Mouse (Mus musculus) limb, embryonic 12.5 days (tissue): ENCODE measurements around the gene Gfm1. TPM values are rescaled to one million over a fixed set of nuclear protein-coding genes. Genes with fewer than 3 reads are reported as not detected.

Experiments
- ATAC-seq: fragments of 200-750 bp; cut with Nextera tagmentation; 2 replicates; pipeline ENCODE4 v1.8.0; 2017; ENCODE audit warnings: low read depth, moderate TSS enrichment; ENCODE audit not compliant: insufficient number of reproducible peaks, insufficient read depth, low FRiP score, low TSS enrichment
- H3K27ac ChIP-seq: fragments of 300-500 bp; sonication (generic); 2 replicates; pipeline ENCODE4 v1.5.1; 2016; ENCODE audit warnings: mild to moderate bottlenecking, moderate library complexity
- H3K27me3 ChIP-seq: fragments of 300-500 bp; sonication (generic); 2 replicates; pipeline ENCODE4 v1.6.1; 2016; ENCODE audit warnings: mild to moderate bottlenecking, moderate library complexity
- H3K36me3 ChIP-seq: fragments of 300-500 bp; sonication (generic); 2 replicates; pipeline ENCODE4 v1.6.1; 2016; ENCODE audit warnings: mild to moderate bottlenecking, moderate library complexity
- H3K4me1 ChIP-seq: fragments of 300-500 bp; sonication (generic); replicated peaks from 2 replicates; pipeline ENCODE4 v1.6.1; 2016
- H3K4me2 ChIP-seq: fragments of 300-500 bp; sonication (generic); 2 replicates; pipeline ENCODE4 v1.6.1; 2016; ENCODE audit warnings: mild to moderate bottlenecking, moderate library complexity
- H3K4me3 ChIP-seq: fragments of 300-500 bp; sonication (generic); replicated peaks from 2 replicates; pipeline ENCODE4 v1.5.1; 2016; ENCODE audit warnings: mild to moderate bottlenecking
- H3K9ac ChIP-seq: fragments of 300-500 bp; sonication (generic); replicated peaks from 2 replicates; pipeline ENCODE4 v1.6.1; 2016; ENCODE audit warnings: mild to moderate bottlenecking, moderate library complexity
- H3K9me3 ChIP-seq: fragments of 300-500 bp; sonication (generic); 2 replicates; pipeline ENCODE4 v1.6.1; 2016; ENCODE audit warnings: mild to moderate bottlenecking, moderate library complexity
- whole genome bisulfite sequencing: fragments of 180-500 bp; shearing (Covaris S2); methylation state at CpG from one replicate; pipeline ENCODE4 v1.1.7; 2016; 5-methylcytosine and 5-hydroxymethylcytosine counted together
- polyA plus RNA-seq: library from polyadenylated mRNA; unstranded; fragments of >200 nt; fragmentation: Nextera tagmentation; extraction: Ambion mirVana; gene quantifications from 2 replicates; pipeline ENCODE4 v1.2.1, GENCODE M21; 2016

Gene Gfm1
- 46.1 and 49.3 TPM in 2 replicates for polyA plus RNA-seq

- peak within 1 kb of the TSS; percentile 85 for H3K9ac ChIP-seq
- peaks cover 14% of the 10 kb centered on the region; the same call in 1 of the 2 replicates for H3K9me3 ChIP-seq
- H3K4me1 ChIP-seq: peaks cover 8% of the 10 kb centered on the region
- peaks cover 24% of the 10 kb centered on the region for H3K36me3 ChIP-seq
- peak within 1 kb of the TSS; percentile 95 for H3K4me3 ChIP-seq
- H3K27me3 ChIP-seq: no peaks in the 10 kb centered on the region
- peak within 1 kb of the TSS; percentile 53; the same call in 1 of the 2 replicates for H3K27ac ChIP-seq
- H3K4me2 ChIP-seq: peak within 1 kb of the TSS; percentile 81
- under 1% methylated on average over 24 of the region's 24 CpGs for WGBS
- peak; percentile 90 for ATAC-seq
These were observed at the start of gene Gfm1 for GRCm38 (mm10) chr3:67429999-67430380. TSS of gene Gfm1 (plus strand) at chr3:67430096.

- Histone ChIP-seq H3K9me3 (peaks cover 14% of the 10 kb centered on the region; the same call in 1 of the 2 replicates), H3K4me3 (peak overlapping the region; percentile 95), H3K36me3 (peaks cover 22% of the 10 kb centered on the region), H3K4me1 (peaks cover 8% of the 10 kb centered on the region), H3K27ac (no peak overlapping the region), H3K4me2 (peak overlapping the region; percentile 81), H3K9ac (no peak overlapping the region; the same call in 1 of the 2 replicates), H3K27me3 (no peaks in the 10 kb centered on the region)
- ATAC-seq: no peak; the same call in 1 of the 2 replicates
- WGBS: 36% methylated on average over 8 of the region's 8 CpGs
These were observed 428 bp upstream of the Gfm1 start for GRCm38 (mm10) chr3:67429338-67429998.

GRCm38 (mm10) chr3:67434011-67434410, 4.1 kb downstream of the Gfm1 start:
- no peaks in the 10 kb centered on the region for H3K9me3 ChIP-seq
- no peak for ATAC-seq
- peaks cover 8% of the 10 kb centered on the region for H3K4me1 ChIP-seq
- H3K9ac ChIP-seq: no peak overlapping the region
- H3K4me3 ChIP-seq: no peak overlapping the region
- H3K27ac ChIP-seq: no peak overlapping the region
- no peaks in the 10 kb centered on the region for H3K27me3 ChIP-seq
- 93% methylated on average over 6 of the region's 6 CpGs for WGBS
- no peak overlapping the region for H3K4me2 ChIP-seq
- peaks cover 58% of the 10 kb centered on the region for H3K36me3 ChIP-seq

GRCm38 (mm10) chr3:67447143-67447542, 17.2 kb downstream of the Gfm1 start:
- peaks cover 86% of the 10 kb centered on the region for H3K36me3 ChIP-seq
- H3K4me1 ChIP-seq: no peaks in the 10 kb centered on the region
- no peak overlapping the region for H3K4me3 ChIP-seq
- H3K27ac ChIP-seq: no peak overlapping the region
- no peak for ATAC-seq
- WGBS: 91% methylated on average over 2 of the region's 2 CpGs
- no peak overlapping the region for H3K9ac ChIP-seq
- no peaks in the 10 kb centered on the region for H3K27me3 ChIP-seq
- no peaks in the 10 kb centered on the region for H3K9me3 ChIP-seq
- H3K4me2 ChIP-seq: no peak overlapping the region

- no peaks in the 10 kb centered on the region for H3K4me1 ChIP-seq
- H3K27me3 ChIP-seq: no peaks in the 10 kb centered on the region
- H3K27ac ChIP-seq: no peak overlapping the region
- WGBS: 94% methylated on average over 21 of the region's 21 CpGs
- no peak for ATAC-seq
- H3K4me2 ChIP-seq: no peak overlapping the region
- no peak overlapping the region for H3K9ac ChIP-seq
- H3K36me3 ChIP-seq: peaks cover 87% of the 10 kb centered on the region
- no peak overlapping the region for H3K4me3 ChIP-seq
- no peaks in the 10 kb centered on the region for H3K9me3 ChIP-seq
These were observed 19.8 kb downstream of the Gfm1 start for GRCm38 (mm10) chr3:67449660-67450059.

- no peaks in the 10 kb centered on the region for H3K9me3 ChIP-seq
- ATAC-seq: no peak
- H3K4me1 ChIP-seq: no peaks in the 10 kb centered on the region
- 92% methylated on average over 5 of the region's 5 CpGs for WGBS
- peaks cover 91% of the 10 kb centered on the region for H3K36me3 ChIP-seq
- no peaks in the 10 kb centered on the region for H3K27me3 ChIP-seq
- H3K4me3 ChIP-seq: no peak overlapping the region
- no peak overlapping the region for H3K27ac ChIP-seq
- no peak overlapping the region for H3K4me2 ChIP-seq
- no peak overlapping the region for H3K9ac ChIP-seq
These were observed 20.8 kb downstream of the Gfm1 start for GRCm38 (mm10) chr3:67450601-67451210.

GRCm38 (mm10) chr3:67459881-67460280, 30.0 kb downstream of the Gfm1 start:
- 81% methylated on average over 3 of the region's 3 CpGs for WGBS
- no peaks in the 10 kb centered on the region for H3K27me3 ChIP-seq
- peaks cover 57% of the 10 kb centered on the region for H3K36me3 ChIP-seq
- no peak overlapping the region for H3K4me3 ChIP-seq
- no peak overlapping the region for H3K4me2 ChIP-seq
- no peaks in the 10 kb centered on the region for H3K9me3 ChIP-seq
- no peak overlapping the region for H3K27ac ChIP-seq
- no peak overlapping the region for H3K9ac ChIP-seq
- no peak for ATAC-seq
- peaks cover 17% of the 10 kb centered on the region for H3K4me1 ChIP-seq

- no peak overlapping the region for H3K27ac ChIP-seq
- no peaks in the 10 kb centered on the region for H3K9me3 ChIP-seq
- ATAC-seq: no peak
- 81% methylated on average over 7 of the region's 7 CpGs for WGBS
- H3K9ac ChIP-seq: no peak overlapping the region
- H3K4me3 ChIP-seq: peak overlapping the region; percentile 67; the same call in 1 of the 2 replicates
- H3K4me2 ChIP-seq: peak overlapping the region; percentile 71
- H3K4me1 ChIP-seq: peaks cover 17% of the 10 kb centered on the region
- peaks cover 36% of the 10 kb centered on the region for H3K36me3 ChIP-seq
- no peaks in the 10 kb centered on the region for H3K27me3 ChIP-seq
These were observed 32.1 kb downstream of the Gfm1 start for GRCm38 (mm10) chr3:67462015-67462414.

- H3K36me3 ChIP-seq: peaks cover 32% of the 10 kb centered on the region
- 48% methylated on average over 10 of the region's 10 CpGs for WGBS
These were observed 32.7 kb downstream of the Gfm1 start for GRCm38 (mm10) chr3:67462578-67462977.

GRCm38 (mm10) chr3:67463001-67463400, 33.1 kb downstream of the Gfm1 start:
- no peaks in the 10 kb centered on the region for H3K9me3 ChIP-seq
- 1% methylated on average over 12 of the region's 12 CpGs for WGBS
- peak overlapping the region; percentile 78 for H3K9ac ChIP-seq
- peak; percentile 53; the same call in 1 of the 2 replicates for ATAC-seq
- H3K4me3 ChIP-seq: peak overlapping the region; percentile 67
- H3K36me3 ChIP-seq: peaks cover 30% of the 10 kb centered on the region
- H3K27me3 ChIP-seq: no peaks in the 10 kb centered on the region
- H3K4me1 ChIP-seq: peaks cover 17% of the 10 kb centered on the region
- peak overlapping the region; percentile 71 for H3K4me2 ChIP-seq
- peak overlapping the region; percentile 86 for H3K27ac ChIP-seq

More at GRCm38 (mm10) chr3:67462578-67462977, 32.7 kb downstream of the Gfm1 start:
- Histone ChIP-seq H3K9ac (peak overlapping the region; percentile 78), H3K27me3 (no peaks in the 10 kb centered on the region), H3K9me3 (no peaks in the 10 kb centered on the region), H3K4me1 (peaks cover 17% of the 10 kb centered on the region), H3K27ac (peak overlapping the region; percentile 86; the same call in 1 of the 2 replicates), H3K4me3 (peak overlapping the region; percentile 67), H3K4me2 (peak overlapping the region; percentile 71)
- no peak for ATAC-seq
